Mouse (Mus musculus) thymus, adult 18-20 months (tissue): ENCODE measurements around the gene Abce1.

Experiments
- DNase-seq, 2 experiments: peaks; one replicate each; pipeline ENCODE4 v3.0.0; 2022; ENCODE audit warnings: mixed read lengths in 2 of 2

Abce1 gene

DNA sequence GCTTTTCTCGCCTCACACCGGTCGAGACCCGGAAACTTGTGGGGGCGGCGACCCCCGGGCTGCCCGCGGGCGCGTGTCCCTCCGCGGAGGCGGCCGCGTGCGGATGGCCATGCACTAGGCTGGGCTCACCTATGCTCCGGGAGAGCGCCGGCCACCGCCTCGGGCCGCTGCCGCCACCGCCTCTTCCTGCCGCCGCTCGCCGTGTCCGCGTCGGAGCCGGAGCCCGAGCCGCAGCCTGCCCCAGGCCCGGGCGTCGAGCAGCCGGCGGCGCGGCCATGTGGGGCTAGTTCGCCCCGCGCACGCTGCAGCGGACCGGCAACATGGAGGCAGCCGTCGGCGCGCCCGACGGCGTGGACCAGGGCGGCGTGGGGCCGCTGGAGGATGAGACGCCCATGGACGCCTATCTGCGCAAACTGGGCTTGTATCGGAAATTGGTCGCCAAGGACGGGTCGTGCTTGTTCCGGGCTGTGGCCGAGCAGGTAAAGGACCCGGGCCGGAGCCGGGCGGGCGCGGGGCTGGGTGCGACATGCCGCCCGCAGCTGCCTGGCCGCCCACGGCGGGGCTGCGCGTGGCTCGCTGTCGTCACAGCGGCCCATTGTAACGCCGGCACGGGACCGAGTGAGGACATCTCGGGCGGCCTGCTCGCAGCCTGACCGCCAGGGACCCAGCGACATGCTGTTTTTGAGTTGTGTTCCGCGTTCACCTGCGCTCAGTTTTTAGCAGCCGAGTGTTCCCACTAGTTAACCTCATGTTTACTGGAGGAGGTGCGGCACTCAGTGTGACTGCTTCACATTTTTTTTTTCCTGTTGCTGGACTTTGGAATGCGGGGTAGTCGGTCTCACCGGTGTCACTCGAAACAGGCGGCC lies 71.7 kb downstream of the Abce1 start, which contains the start of gene Otud4:
Gene Otud4, plus strand, starts transcription at position 33 of the 866 bp plus-strand sequence.
- DNase-seq, result peak; percentile 27 to 41

DNA sequence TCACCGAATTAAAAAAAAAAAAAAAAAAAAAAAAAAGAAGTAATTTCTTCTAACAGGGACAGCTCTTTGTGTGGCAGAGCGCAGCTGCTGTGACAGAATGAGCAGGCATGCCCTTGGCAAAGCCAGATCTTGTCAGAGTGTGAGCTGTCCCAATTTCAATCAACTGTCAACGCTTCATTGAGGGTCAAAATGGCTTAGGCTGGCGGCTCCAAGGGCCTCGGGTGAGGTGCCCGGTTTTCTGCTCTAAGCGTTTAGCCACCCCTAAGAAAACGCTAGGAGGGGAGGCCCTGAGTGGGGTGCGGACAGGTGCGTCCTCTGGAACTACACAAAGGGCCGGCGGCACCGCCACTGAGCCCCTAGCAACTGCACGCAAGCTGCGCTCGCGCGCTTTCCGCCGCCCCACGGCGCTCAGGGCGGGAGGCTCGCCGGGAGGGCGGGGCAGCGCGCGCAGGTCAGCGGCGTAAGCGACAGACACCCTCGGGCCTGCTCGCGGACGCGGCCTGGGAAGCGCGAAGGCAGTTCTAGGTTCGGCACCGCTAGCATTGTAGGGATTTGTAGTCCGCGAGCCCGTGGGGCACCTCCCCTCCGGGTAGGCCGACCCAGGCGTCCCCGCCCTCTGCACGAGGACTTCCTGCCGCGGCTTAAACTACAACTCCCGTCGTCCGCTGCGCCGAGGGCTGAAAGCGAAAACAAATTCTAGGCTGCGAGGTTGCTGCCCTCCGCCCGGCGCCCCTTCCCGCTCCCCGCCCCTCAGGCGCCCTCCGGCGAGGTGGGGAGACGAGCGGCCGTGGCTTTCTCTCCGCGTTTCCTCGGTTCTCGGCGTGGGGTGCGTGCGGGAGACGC lies 72.6 kb downstream of the Abce1 start:
- DNase-seq, result peak; percentile 99

DNA sequence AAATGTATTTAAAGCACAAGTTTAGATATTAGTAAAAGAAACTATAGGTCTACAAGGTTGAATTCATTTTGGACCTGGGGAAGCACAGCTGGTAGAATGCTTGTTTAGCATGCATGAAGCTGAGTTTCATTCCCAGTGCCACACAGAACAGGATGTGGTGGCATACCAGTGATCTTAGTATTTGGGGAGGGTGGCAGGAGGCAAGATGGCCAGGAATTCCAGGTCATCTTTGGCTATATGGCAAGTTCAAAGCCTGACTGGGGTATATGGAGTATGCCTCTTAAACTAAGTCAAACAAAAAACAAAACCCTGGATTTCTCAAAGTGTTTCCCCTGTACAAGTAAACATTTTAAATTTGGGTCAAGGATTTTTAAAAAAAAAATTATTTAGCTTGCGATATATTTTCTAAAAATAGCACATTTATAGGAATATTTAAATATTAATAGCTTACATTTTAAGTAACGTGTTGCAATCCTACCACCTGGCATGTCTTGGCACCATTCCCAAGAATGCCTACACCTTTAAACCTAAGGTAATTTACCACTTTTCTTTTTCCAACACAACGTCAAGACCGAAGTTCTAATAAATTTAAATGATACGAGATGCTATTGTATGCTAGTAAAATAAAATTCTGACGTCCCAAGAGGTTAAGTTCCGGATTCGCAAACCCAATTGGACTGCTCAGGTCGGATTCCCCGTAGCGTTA lies 73.4 kb downstream of the Abce1 start:
- no peak for DNase-seq

DNA sequence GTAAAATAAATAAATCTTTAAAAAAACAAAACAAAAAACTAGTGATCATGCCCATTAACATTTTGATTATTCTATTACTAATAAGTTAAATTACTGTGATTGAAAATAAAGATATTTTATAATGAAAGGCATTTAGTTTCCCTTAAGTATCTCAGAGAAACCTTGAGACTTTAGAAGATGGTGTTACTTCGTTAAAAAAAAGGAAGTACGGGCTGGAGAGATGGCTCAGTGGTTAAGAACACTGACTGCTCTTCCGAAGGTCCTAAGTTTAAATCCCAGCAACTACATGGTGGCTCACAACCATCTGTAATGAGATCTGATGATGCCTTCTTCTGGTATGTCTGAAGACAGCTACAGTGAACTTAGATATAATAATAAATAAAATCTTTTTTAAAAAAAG lies 74.3 kb downstream of the Abce1 start:
- no peak for DNase-seq

DNA sequence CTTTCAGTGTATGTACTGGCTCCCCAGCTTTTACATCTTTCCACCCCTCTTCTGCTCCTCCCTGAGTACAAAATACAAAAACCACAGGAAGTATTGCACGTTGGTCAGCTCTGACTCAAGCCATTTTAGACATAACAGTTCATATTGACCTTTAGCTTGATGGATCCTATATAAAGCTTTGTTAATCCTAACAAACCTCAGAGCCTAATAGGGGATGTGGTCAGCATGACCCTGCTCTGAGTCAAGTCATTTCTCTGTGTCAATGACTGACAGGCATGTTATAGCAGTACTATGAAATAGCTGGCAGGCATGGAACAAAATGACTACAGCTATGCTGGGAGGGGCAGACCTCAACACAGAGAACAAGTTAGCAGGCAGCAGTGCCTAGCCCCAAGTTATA lies 75.4 kb downstream of the Abce1 start:
- DNase-seq, result no peak

DNA sequence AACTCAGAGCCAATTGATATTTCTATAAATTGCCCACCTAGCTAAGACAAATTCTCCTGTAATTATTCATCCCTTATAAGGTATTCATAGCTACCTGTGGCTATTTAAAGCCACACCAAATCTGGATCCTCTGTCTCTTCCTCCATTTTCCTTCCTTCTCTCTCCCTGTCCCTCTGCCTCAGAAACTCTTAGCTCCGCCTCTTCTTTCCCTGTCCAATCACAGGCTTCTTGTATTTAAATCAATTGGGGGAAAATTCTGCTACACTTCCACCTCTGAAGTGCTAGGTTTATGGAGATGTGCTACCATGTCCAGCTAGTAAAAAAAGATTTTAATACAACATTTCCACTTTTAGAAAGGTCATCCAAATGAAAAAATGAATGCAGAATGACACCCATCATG lies 76.0 kb downstream of the Abce1 start:
- no peak for DNase-seq
